Mouse (Mus musculus): ENCODE data around the gene Prkrip1. TPM values are rescaled to one million over a fixed set of nuclear protein-coding genes. Genes with fewer than 3 reads are reported as not detected.

The Prkrip1 gene
- total RNA-seq, 2 experiments from 2014 or later: 34.7 to 37.7 TPM

DNA sequence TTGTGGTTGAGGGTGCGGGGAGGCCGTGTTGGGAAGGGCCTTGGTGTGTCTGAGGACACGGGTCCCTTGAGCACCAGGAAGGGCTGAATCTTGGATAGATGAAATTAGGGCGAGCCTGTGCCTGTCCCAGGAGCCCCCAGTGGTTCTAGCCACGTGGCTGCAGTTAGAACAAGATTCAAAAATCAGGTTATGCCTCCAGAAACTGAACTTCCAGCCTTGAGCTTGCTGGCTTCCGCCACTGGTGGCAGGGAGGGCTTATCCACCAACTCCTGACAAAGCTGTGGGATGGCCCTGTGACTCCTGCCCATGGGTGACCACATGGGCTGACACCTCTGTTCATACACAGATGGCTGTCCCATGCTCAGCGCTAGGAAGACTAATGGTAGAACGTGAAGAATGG, 51.1 kb downstream of the Prkrip1 start:
- no peak for DNase-seq (ENCODE audit: extremely low spot score in 1 of 2, low spot score in 2 of 2)
- Histone ChIP-seq H3K4me3 (no peak overlapping the region), H3K27ac (no peak overlapping the region)
- intact Hi-C loops (cut with DNase I): no loop called here
- no peak for TF ChIP-seq CTCF (IDR thresholded peaks at IDR 0.05)

DNA sequence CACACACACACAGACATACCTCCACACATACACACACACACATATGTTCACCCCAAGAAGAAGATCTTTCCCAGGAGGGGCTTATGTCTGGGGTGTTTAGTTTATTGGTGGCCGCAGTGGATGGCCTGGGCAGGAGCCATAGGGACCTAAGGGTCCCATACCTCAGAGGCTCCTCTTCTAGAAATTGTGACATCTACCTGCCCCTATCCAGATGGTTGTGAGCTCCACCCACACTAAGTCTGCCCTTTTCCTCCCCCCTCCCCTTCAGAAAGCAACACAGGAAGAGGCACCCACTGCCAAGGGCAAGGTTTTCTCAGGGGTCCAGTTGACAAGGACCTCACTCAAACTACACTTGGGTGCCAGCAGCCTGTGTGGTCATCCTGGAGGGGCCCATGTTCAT, 51.8 kb downstream of the Prkrip1 start:
- H3K4me3 ChIP-seq: no peak overlapping the region
- no peak for DNase-seq (ENCODE audit: extremely low spot score in 1 of 2, low spot score in 2 of 2)
- TF ChIP-seq CTCF (IDR thresholded peaks at IDR 0.05): no peak
- intact Hi-C loops (cut with DNase I): no loop called here
- H3K27ac ChIP-seq: no peak overlapping the region

DNA sequence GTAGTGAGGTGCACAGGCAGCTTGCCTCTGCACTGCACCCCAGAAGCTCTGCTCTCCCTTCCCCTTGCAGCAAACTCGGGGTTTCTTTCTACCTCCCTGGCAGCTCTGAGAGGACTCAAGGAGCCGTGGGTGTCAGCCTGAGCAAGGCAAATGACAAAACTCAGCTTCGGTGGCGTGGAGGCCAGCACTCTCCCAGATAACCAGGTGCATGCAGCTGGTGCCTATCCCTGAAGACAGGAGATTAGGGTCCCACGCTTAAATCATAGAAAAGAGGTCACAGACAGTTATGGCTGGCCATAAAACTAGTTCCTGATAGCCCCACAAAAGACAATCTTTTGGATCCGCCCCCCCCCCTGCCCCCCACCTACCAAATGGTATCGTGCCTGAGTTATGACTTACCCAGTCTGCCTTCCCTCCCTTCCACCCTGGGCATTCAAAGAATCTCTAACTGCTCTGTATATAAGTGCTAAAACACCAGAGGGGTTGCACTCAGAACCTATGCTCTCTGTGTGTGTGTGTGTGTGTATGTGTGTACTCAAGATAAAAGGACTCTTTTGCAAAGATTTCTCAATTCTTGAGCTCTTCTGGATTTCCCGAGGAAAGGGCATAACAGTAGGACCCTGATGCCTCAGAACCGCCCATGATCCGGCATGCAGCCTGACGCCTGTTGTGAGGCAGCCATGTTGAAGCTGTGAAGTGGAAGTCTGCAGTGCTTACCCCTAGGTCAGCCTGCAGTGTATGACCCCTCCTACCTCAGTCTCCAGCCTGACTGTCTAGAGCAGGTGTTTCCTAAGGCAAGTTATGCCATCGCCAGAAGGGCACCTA, 53.9 kb downstream of the Prkrip1 start:
- Histone ChIP-seq H3K27ac (no peak overlapping the region), H3K4me3 (no peak overlapping the region)
- no peak for DNase-seq (ENCODE audit: extremely low spot score in 1 of 2, low spot score in 2 of 2)
- intact Hi-C loops (cut with DNase I): no loop called here
- no peak for TF ChIP-seq CTCF (IDR thresholded peaks at IDR 0.05)

DNA sequence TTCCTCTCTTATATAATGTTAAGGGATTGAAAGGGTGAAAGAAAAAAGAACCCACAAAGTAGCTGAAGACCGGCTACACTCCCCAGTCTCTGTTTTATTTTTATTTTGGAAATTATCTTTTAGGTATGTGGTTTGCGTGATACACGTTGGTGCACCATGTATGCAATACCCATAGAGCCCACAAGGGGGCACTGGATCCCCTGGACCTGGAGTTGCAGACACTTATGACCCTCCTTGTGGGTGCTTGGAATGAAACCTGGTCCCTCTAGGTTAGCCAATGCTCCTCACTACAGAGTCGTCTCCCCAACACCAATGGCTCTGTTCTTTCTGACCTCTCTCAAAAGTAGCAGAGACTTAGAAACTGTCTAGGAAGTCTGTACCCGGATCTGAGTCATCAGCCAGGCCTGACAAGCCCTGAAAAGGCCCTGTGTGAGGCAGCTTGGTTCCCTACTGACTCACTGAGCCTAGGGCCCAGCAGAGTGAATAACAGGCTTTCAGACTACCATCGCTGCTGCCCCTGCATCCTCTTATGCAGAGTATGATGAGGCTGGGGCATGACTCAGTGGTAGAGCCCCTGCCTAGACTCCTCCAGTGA, 55.5 kb downstream of the Prkrip1 start:
- Histone ChIP-seq H3K4me3 (no peak overlapping the region), H3K27ac (no peak overlapping the region)
- intact Hi-C loops (cut with DNase I): no loop called here
- TF ChIP-seq CTCF (IDR thresholded peaks at IDR 0.05): peak; percentile 49
- no peak for DNase-seq (ENCODE audit: extremely low spot score in 1 of 2, low spot score in 2 of 2)

DNA sequence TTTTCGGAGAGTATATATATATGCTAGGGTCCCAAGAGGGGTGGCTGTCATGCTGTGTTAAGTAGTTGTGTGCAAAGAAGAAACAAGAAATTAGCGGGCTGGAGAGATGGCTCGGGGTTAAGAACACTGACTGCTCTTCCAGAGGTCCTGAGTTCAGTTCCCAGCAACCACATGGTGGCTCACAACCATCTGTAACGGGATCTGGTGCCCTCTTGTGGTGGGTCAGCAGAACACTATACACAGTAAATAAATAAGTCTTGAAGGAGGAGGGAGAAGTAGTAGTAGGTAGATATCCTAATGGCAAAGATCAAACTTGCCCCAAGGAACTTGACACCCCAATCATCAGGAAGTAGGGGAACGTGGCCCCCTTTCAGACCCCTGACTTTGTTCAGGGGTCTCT, 56.0 kb downstream of the Prkrip1 start:
- Histone ChIP-seq H3K4me3 (no peak overlapping the region), H3K27ac (no peak overlapping the region)
- no peak for DNase-seq (ENCODE audit: extremely low spot score in 1 of 2, low spot score in 2 of 2)
- intact Hi-C loops (cut with DNase I): no loop called here
- TF ChIP-seq CTCF (IDR thresholded peaks at IDR 0.05): no peak

DNA sequence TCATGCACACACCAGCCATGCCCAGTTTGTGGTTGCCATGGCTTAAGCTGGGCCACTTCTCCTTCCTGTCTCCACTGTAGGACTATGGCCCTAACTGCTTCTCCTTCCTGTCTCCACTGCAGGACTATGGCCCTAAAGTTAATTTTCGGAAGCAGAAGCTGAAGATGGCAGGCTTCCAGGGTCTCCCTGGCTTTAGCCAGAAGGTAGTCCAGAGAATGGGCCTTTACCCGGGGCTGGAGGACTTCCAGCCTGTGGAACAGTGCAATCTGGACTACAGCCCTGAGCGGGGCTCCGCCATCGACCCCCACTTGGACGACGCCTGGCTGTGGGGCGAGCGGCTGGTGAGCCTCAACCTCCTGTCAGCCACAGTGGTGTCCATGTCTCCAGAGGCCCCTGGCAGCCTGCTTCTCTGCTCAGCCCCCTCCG, 58.7 kb downstream of the Prkrip1 start:
- Histone ChIP-seq H3K27ac (no peak overlapping the region), H3K4me3 (no peak overlapping the region)
- no peak for DNase-seq (ENCODE audit: extremely low spot score in 1 of 2, low spot score in 2 of 2)
- intact Hi-C loops (cut with DNase I): no loop called here
- TF ChIP-seq CTCF (IDR thresholded peaks at IDR 0.05): no peak

DNA sequence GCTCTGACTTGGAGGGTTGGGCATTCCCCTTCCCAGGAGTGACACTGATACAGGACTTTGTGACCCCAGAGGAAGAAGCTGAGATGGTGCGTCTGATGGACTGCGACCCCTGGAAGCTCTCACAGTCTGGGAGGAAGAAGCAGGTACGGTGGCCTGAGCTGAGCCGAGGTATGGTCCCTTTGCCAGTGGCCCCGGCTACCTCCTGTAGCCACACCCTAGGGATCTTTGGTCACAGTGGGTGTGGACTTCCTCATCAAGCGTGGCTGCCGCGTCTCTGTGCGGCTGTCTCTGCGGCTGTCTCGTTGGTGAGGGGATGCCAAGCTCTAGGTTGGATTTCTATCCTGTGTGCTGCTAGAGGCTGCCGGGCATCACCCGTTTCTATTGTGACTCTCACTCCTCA, 59.4 kb downstream of the Prkrip1 start:
- intact Hi-C loops (cut with DNase I): no loop called here
- no peak overlapping the region for H3K4me3 ChIP-seq
- TF ChIP-seq CTCF (IDR thresholded peaks at IDR 0.05): no peak
- no peak for DNase-seq (ENCODE audit: extremely low spot score in 1 of 2, low spot score in 2 of 2)
- H3K27ac ChIP-seq: no peak overlapping the region

DNA sequence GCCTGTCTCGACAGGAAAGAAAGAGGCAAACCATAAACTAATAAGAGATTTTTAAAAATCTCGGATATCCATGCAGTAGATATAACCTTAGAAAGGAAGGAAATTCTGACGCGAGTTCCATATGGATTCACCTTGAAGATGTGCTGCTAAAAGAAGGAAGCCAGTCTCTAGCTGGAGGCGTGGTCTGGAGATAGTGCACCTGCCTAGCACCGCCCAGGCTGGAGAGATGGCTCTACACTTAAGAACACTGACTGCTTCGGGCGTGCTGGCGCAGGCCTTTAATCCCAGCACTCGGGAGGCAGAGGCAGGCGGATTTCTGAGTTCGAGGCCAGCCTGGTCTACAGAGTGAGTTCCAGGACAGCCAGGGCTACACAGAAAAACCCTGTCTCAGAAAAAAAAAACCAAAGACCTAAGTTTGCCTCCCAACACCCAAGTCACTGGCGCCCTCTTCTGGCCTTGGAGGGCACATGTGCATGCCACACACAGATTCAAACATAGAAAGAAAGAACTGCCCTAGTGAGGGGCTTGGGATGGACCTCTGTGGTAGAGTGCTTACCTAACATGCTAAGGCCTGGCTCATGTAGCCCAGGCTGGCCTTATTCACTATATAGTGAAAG, 61.0 kb downstream of the Prkrip1 start:
- Histone ChIP-seq H3K27ac (no peak overlapping the region), H3K4me3 (no peak overlapping the region)
- TF ChIP-seq CTCF (IDR thresholded peaks at IDR 0.05): peak; percentile 66
- peak; percentile 29 to 30 for DNase-seq (ENCODE audit: extremely low spot score in 1 of 2, low spot score in 2 of 2)
- intact Hi-C loops (cut with DNase I): loop anchor here (2.0 kb wide), 1 partner anchor 49 kb away; no protein-coding TSS in a partner anchor

DNA sequence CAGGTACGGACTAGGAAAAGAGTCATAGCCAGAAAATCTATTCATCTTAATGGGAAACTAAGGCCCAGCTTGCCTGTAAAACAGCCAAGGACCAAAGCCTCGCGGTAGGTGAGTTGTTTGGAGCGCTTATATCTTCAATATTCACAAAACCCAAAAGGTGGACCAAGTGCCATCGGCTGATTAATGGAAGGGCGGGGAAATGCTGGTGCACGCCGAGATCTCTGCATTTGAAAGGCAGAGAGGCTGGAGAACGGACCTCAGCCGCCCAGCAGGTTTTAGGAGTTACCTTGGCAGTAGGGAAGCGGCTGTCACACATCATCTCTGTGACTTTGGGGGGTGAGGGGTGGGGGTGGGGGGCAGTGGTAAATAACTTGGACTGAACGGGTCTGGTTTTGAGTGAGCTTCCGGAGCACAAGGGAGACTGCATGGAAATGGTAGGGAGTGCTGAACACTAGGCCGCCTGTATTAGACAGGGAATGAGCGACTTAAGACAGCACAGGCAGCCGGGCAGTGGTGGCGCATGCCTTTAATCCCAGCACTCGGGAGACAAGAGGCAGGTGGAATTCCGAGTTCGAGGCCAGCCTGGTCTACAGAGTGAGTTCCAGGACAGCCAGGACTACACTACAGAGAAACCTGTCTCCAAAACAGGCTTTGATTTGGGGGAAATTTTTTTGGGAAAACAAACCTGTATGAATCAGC, 62.3 kb downstream of the Prkrip1 start:
- Histone ChIP-seq H3K27ac (peak overlapping the region; percentile 75), H3K4me3 (peak overlapping the region; percentile 78)
- intact Hi-C loops (cut with DNase I): loop anchor here (1.0 to 2.0 kb wide), 2 partner anchors 20 to 50 kb away; partner anchors contain the start of gene Polr2j
- no peak for DNase-seq (ENCODE audit: extremely low spot score in 1 of 2, low spot score in 2 of 2)
- no peak for TF ChIP-seq CTCF (IDR thresholded peaks at IDR 0.05)

DNA sequence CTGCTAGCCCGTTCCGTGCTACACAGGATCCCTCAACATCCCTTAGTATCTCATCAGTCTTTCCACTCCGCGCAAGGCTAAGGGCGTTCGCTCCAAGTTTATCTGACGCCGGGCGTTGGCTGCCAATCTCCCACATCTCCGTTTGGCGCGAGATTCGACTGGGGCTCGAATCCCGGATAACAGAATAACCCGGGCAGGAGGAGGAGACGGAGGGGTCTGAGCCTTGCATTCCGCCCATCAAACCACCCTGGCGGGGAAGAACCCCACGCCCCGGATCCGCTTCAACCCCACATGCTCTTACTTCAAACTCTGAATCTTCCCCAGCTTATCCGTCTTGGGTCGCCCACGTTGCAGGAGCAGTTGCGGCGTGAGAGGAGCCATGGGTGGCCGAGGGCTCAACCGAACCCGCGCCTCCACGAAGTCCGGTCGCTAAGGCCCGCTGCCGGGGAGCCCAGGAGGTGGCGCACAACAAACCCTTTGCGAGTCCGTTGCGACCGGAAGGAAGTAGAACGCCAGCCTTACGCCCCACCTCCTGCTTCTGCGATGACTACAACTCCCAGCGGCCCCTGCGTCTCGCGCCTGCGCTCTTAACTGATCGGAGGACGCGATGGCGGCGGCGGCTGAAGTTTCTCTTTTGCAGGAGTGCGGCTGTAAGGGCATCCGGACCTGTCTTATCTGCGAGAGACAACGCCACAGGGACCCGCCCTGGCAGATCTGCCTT, 63.0 kb downstream of the Prkrip1 start, which contains the start of the genes Lrwd1 and Alkbh4:
TSS of gene Lrwd1 (minus strand) at position 504 of the 721 bp plus-strand sequence.
TSS of gene Alkbh4 (plus strand) at position 576 of the 721 bp plus-strand sequence.
- peak; percentile 68 for TF ChIP-seq CTCF (IDR thresholded peaks at IDR 0.05)
- intact Hi-C loops (cut with DNase I): loop anchor here (1.0 to 2.0 kb wide), 2 partner anchors 19 to 51 kb away; partner anchors contain the start of gene Polr2j

More for the DNA sequence above, 63.0 kb downstream of the Prkrip1 start, which contains the start of the genes Lrwd1 and Alkbh4:
- peak within 1 kb of the TSS; percentile 75 for H3K27ac ChIP-seq
- peak; percentile 95 for DNase-seq (ENCODE audit: extremely low spot score in 1 of 2, low spot score in 2 of 2)
- peak within 1 kb of the TSS; percentile 78 for H3K4me3 ChIP-seq

Other genes with a start within 250 kb of the Prkrip1 start
- gene Ssc4d, start 224.4 kb downstream of the Prkrip1 start, total RNA-seq (2021): 1 to 10 TPM; 1.3 to 1.5 TPM
- gene Zp3, start 218.9 kb downstream of the Prkrip1 start, total RNA-seq (2021): not detected
- gene Dtx2, start 204.2 kb downstream of the Prkrip1 start, total RNA-seq (2021): 1 to 10 TPM; 8.0 to 9.5 TPM
- not detected for gene Upk3b, start 160.5 kb downstream of the Prkrip1 start, total RNA-seq (2021)
- gene Upk3bl, start 144.5 kb downstream of the Prkrip1 start, total RNA-seq (2021): not detected
- gene Rasa4, start 115.0 kb downstream of the Prkrip1 start, total RNA-seq (2021): 1 to 10 TPM; 5.4 to 5.8 TPM
- 10 to 100 TPM; 70.8 to 72.8 TPM for gene Polr2j, start 82.3 kb downstream of the Prkrip1 start, total RNA-seq (2021)
- gene Lrwd1, start 62.9 kb downstream of the Prkrip1 start, total RNA-seq (2021): 10 to 100 TPM; 14.8 to 15.2 TPM
- 1 to 10 TPM; 8.5 to 9.6 TPM for gene Alkbh4, start 62.8 kb downstream of the Prkrip1 start, total RNA-seq (2021)
- gene Orai2, start 28.2 kb downstream of the Prkrip1 start, total RNA-seq (2021): 10 to 100 TPM; 46.7 to 48.8 TPM
- gene Sh2b2, start 47.6 kb upstream of the Prkrip1 start, total RNA-seq (2021): 1 to 10 TPM; 7.4 to 9.4 TPM